Mouse (Mus musculus): ENCODE data around the gene Anxa6. TPM values are rescaled to one million over a fixed set of nuclear protein-coding genes. Genes with fewer than 3 reads are reported as not detected.
A peak's percentile ranks its signal among the peaks of the same experiment; 100 is the strongest.

The Anxa6 gene
- polyA plus RNA-seq, 1 experiment: 130 TPM

DNA sequence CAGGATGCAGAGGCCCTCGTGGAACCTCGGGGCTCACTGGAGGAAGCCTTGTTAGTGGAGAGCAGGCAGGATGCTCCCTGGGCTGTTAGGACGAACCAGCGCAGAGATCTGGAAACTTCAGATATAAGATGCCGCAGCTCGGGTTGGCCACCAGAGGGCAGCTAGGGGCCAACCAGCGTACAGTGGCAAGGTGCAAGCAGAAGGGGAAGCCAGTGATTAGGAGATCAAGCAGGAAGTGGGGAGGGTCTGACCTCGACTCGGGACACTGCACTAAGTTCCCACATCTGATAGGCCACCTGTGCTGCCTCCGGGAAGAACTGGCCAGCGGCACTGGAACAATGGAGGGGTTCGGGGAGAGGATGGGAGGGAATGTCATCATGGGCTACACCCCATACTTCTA is 35.0 kb downstream of the Anxa6 start:
- no peak overlapping the region for H3K4me3 ChIP-seq (ENCODE audit: control insufficient read depth, insufficient read depth, low read length)
- WGBS: 5% methylated on average over 12 of the region's 12 CpGs

DNA sequence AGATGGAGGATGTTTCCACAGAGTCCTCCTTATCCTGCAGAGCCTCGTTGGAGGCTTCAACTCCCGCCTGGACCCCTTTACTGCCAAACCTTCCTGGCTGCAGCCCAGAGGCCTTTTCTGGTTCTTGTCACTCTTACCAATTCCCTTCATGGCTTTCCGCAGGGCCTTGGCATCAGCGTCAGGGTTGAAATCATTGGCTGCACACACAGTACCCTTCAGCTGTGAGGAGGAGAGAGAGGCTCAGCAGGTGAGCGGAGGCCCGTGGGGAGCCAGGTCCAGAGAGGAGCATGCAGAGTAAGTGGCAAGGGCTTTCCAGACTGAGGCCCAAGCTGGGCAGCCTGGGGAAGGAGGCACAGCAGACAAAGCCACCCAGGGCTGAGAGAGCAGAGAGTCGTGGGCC is 37.1 kb downstream of the Anxa6 start:
- Histone ChIP-seq H3K27me3 (ENCODE audit: control insufficient read depth, insufficient read depth, low read length) (no peaks in the 10 kb centered on the region), H3K4me3 (ENCODE audit: control insufficient read depth, insufficient read depth, low read length) (no peak overlapping the region), H3K4me1 (replicated peaks; ENCODE audit: control insufficient read depth, insufficient read depth, low read length) (peaks cover 2% of the 10 kb centered on the region; the same call in 1 of the 2 replicates), H3K36me3 (ENCODE audit: control insufficient read depth, insufficient read depth, low read length) (peaks cover 15% of the 10 kb centered on the region), H3K27ac (ENCODE audit: control insufficient read depth, insufficient read depth, low read length) (no peak overlapping the region)
- no peak for TF ChIP-seq POLR2A (IDR thresholded peaks at IDR 0.05; ENCODE audit: control insufficient read depth, extremely low read depth, insufficient read depth, low read length, poor library complexity)
- no peak for TF ChIP-seq CTCF (IDR thresholded peaks at IDR 0.05; ENCODE audit: borderline replicate concordance, control insufficient read depth, extremely low read depth, insufficient read depth, low read length, poor library complexity)
- no peak for DNase-seq
- WGBS: 96% methylated on average over 7 of the region's 7 CpGs

More for the DNA sequence above, 35.0 kb downstream of the Anxa6 start:
- TF ChIP-seq POLR2A (IDR thresholded peaks at IDR 0.05; ENCODE audit: control insufficient read depth, extremely low read depth, insufficient read depth, low read length, poor library complexity) (no peak), CTCF (IDR thresholded peaks at IDR 0.05; ENCODE audit: borderline replicate concordance, control insufficient read depth, extremely low read depth, insufficient read depth, low read length, poor library complexity) (peak; percentile 97)
- Histone ChIP-seq H3K27ac (ENCODE audit: control insufficient read depth, insufficient read depth, low read length) (no peak overlapping the region), H3K4me1 (replicated peaks; ENCODE audit: control insufficient read depth, insufficient read depth, low read length) (peaks cover 2% of the 10 kb centered on the region; the same call in 1 of the 2 replicates), H3K27me3 (ENCODE audit: control insufficient read depth, insufficient read depth, low read length) (no peaks in the 10 kb centered on the region), H3K36me3 (ENCODE audit: control insufficient read depth, insufficient read depth, low read length) (peaks cover 16% of the 10 kb centered on the region)
- peak; percentile 64 for DNase-seq

DNA sequence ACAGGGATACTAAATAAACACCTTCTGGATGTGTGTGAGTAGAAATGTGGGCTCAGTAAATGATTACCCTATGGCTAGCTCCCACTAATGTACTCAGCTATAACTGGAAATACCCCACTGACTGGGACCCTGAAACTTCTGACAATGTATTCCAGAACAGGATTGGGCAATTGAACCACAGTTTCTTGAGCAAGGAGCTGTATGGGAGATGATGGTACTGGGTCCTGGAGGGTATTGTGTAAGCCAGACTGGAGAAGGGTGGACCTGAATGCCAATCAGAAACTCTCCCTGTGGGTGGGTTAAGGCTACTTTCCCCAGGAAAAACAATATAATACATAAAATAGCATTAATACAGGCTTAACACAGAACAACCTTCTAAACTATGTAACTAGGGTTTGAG is 43.3 kb downstream of the Anxa6 start:
- H3K36me3 ChIP-seq (ENCODE audit: control insufficient read depth, insufficient read depth, low read length): 0 out of 2 replicates have a peak, but pooled peaks cover 5% of the 10 kb centered on the region
- no peaks in the 10 kb centered on the region for H3K4me1 ChIP-seq (replicated peaks; ENCODE audit: control insufficient read depth, insufficient read depth, low read length)
- TF ChIP-seq CTCF (IDR thresholded peaks at IDR 0.05; ENCODE audit: borderline replicate concordance, control insufficient read depth, extremely low read depth, insufficient read depth, low read length, poor library complexity): no peak
- TF ChIP-seq POLR2A (IDR thresholded peaks at IDR 0.05; ENCODE audit: control insufficient read depth, extremely low read depth, insufficient read depth, low read length, poor library complexity): no peak
- no peaks in the 10 kb centered on the region for H3K27me3 ChIP-seq (ENCODE audit: control insufficient read depth, insufficient read depth, low read length)
- H3K4me3 ChIP-seq (ENCODE audit: control insufficient read depth, insufficient read depth, low read length): no peak overlapping the region
- no peak for DNase-seq
- H3K27ac ChIP-seq (ENCODE audit: control insufficient read depth, insufficient read depth, low read length): no peak overlapping the region

DNA sequence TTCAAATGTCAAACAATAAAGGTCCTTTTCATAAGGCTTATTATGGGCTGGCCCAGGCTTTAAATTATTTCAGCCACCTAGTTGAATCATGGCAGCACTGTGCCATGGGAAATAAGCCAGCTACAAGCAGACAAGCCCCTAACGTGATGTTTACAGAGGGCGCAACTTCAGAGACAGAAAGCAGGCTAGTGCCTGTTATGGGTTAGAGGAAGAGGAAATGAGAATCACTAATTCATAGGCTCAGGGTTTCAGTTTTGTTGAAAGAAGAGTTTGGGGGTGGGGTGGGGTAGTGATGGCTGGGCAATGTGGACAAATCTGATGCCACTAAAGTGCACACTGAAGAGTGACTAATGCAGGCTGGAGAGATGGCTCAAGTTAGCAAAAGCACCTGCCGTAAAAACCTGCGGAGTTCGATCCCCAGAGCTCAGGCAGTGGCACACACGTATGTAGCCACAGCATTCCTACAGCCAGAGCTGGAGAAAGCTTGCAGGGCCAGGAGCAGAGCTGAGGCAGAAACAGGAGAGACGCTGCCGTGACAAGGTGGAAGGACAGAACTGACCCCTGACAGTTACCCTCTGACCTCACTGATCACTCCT is 44.4 kb downstream of the Anxa6 start:
- TF ChIP-seq POLR2A (IDR thresholded peaks at IDR 0.05; ENCODE audit: control insufficient read depth, extremely low read depth, insufficient read depth, low read length, poor library complexity) (no peak), CTCF (IDR thresholded peaks at IDR 0.05; ENCODE audit: borderline replicate concordance, control insufficient read depth, extremely low read depth, insufficient read depth, low read length, poor library complexity) (no peak)
- Histone ChIP-seq H3K36me3 (ENCODE audit: control insufficient read depth, insufficient read depth, low read length) (0 out of 2 replicates have a peak, but pooled peaks cover under 1% of the 10 kb centered on the region), H3K4me1 (replicated peaks; ENCODE audit: control insufficient read depth, insufficient read depth, low read length) (no peaks in the 10 kb centered on the region), H3K4me3 (ENCODE audit: control insufficient read depth, insufficient read depth, low read length) (no peak overlapping the region), H3K27ac (ENCODE audit: control insufficient read depth, insufficient read depth, low read length) (no peak overlapping the region), H3K27me3 (ENCODE audit: control insufficient read depth, insufficient read depth, low read length) (no peaks in the 10 kb centered on the region)
- WGBS: 93% methylated on average over 8 of the region's 8 CpGs
- no peak for DNase-seq

DNA sequence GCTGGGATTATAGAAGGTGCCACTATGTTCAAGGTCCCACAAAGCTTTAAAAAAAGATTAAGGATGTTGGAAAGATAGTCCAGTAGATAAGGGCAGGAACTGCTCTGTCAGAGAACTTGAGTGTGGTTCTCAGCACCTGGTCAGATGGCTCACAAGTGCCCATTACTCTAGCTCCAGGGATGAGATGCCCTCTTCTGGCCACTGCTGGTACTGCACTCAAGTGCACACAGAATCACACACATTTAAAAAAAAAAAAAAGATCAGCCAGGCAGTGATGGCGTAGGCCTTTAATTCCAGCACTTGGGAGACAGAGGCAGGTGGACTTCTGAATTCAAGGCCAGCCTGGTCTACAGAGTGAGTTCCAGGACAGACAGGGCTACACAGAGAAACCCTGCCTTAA is 45.3 kb downstream of the Anxa6 start:
- peak; percentile 45 for DNase-seq
- Histone ChIP-seq H3K4me3 (ENCODE audit: control insufficient read depth, insufficient read depth, low read length) (no peak overlapping the region), H3K36me3 (ENCODE audit: control insufficient read depth, insufficient read depth, low read length) (no peaks in the 10 kb centered on the region; the same call in 1 of the 2 replicates), H3K27ac (ENCODE audit: control insufficient read depth, insufficient read depth, low read length) (no peak overlapping the region), H3K27me3 (ENCODE audit: control insufficient read depth, insufficient read depth, low read length) (no peaks in the 10 kb centered on the region), H3K4me1 (replicated peaks; ENCODE audit: control insufficient read depth, insufficient read depth, low read length) (no peaks in the 10 kb centered on the region)
- WGBS: 86% methylated on average over 1 of the region's 1 CpGs
- no peak for TF ChIP-seq POLR2A (IDR thresholded peaks at IDR 0.05; ENCODE audit: control insufficient read depth, extremely low read depth, insufficient read depth, low read length, poor library complexity)
- no peak for TF ChIP-seq CTCF (IDR thresholded peaks at IDR 0.05; ENCODE audit: borderline replicate concordance, control insufficient read depth, extremely low read depth, insufficient read depth, low read length, poor library complexity)

DNA sequence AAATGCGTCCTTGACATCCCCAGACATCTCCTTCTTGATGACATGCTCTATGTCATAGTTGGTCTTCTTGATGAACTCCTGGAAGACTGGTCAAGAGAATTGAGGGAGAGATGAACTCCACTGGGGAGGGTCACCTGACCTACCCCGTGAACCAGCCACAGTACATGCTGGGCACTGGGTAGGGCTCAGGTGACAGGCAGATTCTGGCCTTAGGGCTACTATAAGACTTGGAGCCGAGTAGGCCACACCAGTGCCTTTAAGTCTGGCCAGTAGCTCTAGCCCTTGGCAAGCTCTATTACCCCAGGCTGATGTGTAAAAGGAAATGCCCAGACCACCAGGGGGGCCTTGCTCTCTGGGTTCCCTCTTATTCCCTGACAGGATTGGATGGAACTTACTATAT is 48.2 kb downstream of the Anxa6 start:
- TF ChIP-seq CTCF (IDR thresholded peaks at IDR 0.05; ENCODE audit: borderline replicate concordance, control insufficient read depth, extremely low read depth, insufficient read depth, low read length, poor library complexity) (no peak), POLR2A (IDR thresholded peaks at IDR 0.05; ENCODE audit: control insufficient read depth, extremely low read depth, insufficient read depth, low read length, poor library complexity) (no peak)
- DNase-seq: no peak

More for the DNA sequence above, 48.2 kb downstream of the Anxa6 start:
- H3K27me3 ChIP-seq (ENCODE audit: control insufficient read depth, insufficient read depth, low read length): no peaks in the 10 kb centered on the region
- H3K4me1 ChIP-seq (replicated peaks; ENCODE audit: control insufficient read depth, insufficient read depth, low read length): no peaks in the 10 kb centered on the region
- WGBS: 91% methylated on average over 3 of the region's 3 CpGs
- H3K27ac ChIP-seq (ENCODE audit: control insufficient read depth, insufficient read depth, low read length): no peak overlapping the region
- no peak overlapping the region for H3K4me3 ChIP-seq (ENCODE audit: control insufficient read depth, insufficient read depth, low read length)
- H3K36me3 ChIP-seq (ENCODE audit: control insufficient read depth, insufficient read depth, low read length): peaks cover 9% of the 10 kb centered on the region; the same call in 1 of the 2 replicates
